In the genomic region with DNA sequence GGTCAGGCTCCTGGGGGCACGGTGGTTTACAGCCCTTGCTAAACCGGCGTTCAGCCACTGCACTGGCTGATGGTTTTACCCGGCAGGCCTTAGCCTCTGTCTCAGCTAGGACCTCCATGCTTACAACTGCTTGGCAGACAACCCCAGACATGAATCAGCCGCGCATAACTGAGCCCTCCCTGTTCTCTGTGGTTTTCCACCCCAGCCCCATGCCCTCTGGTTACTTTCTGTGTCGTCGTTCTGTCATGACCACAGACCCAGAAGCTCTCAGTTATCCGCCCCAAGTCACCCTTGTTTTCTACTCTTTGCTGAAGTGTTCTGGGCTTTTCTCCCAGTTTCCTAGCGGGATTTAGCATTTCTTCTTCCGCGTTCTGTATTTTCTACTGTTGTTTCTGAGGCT, we compare ENCODE assay signal across 9 mouse cellular contexts. TPM values are rescaled to one million over a fixed set of nuclear protein-coding genes. Genes with fewer than 3 reads are reported as not detected.
DNase-seq lines count a peak whose midpoint lies in the region; ATAC-seq lines count a peak whose summit lies in the region.
"Had no signal": no experiment of that assay in that cellular context is flagged by ENCODE, and none has a peak within 500 bp of the region (broad histone marks: within the 10 kb centered on the region; RNA-seq: fewer than 3 reads in every experiment).

No protein-coding gene starts in this region.

- no peaks in the 10 kb centered on the region for H3K9me3 ChIP-seq in hindbrain, embryonic 14.5 days (ENCODE audit: control insufficient read depth, low read length)
- no peaks in the 10 kb centered on the region for H3K9me3 ChIP-seq in hindbrain, embryonic 12.5 days (replicated peaks)

- no peak overlapping the region for H3K27ac ChIP-seq in hindbrain, embryonic 14.5 days
- H3K27ac ChIP-seq in hindbrain, embryonic 12.5 days = no peak overlapping the region

- no peak for DNase-seq in hindbrain, embryonic 14.5 days (ENCODE audit: low spot score)
- peak; percentile 9 for DNase-seq in A20 (ENCODE audit: low read depth, low spot score)
- peak; percentile 77 for DNase-seq in adipocyte (ENCODE audit: low spot score)
- DNase-seq in kidney, postnatal 10 days = peak; percentile 69
- DNase-seq in cerebellum, adult 9-11 months = no peak
- no peak for DNase-seq in c-Kit-positive CD71-positive TER-119-positive erythroid progenitor cells, embryonic 14.5 days (ENCODE audit: low spot score)
- DNase-seq: cerebellum, postnatal 25 days had no signal

- H3K4me3 ChIP-seq in hindbrain, embryonic 14.5 days (replicated peaks; ENCODE audit: low read length) = no peak overlapping the region
- no peak overlapping the region for H3K4me3 ChIP-seq in hindbrain, embryonic 12.5 days

- H3K9ac ChIP-seq in hindbrain, embryonic 14.5 days = no peak overlapping the region
- H3K9ac ChIP-seq in hindbrain, embryonic 12.5 days = no peak overlapping the region

- H3K4me1 ChIP-seq in hindbrain, embryonic 14.5 days (replicated peaks; ENCODE audit: control insufficient read depth, insufficient read depth, low read length) = no peaks in the 10 kb centered on the region
- no peaks in the 10 kb centered on the region for H3K4me1 ChIP-seq in hindbrain, embryonic 12.5 days

- H3K4me2 ChIP-seq in hindbrain, embryonic 14.5 days (replicated peaks) = no peak overlapping the region
- no peak overlapping the region for H3K4me2 ChIP-seq in hindbrain, embryonic 12.5 days (replicated peaks)

- no peaks in the 10 kb centered on the region for H3K27me3 ChIP-seq in hindbrain, embryonic 14.5 days (ENCODE audit: control insufficient read depth, insufficient read depth, low read length)
- no peaks in the 10 kb centered on the region for H3K27me3 ChIP-seq in hindbrain, embryonic 12.5 days

- WGBS in hindbrain, embryonic 14.5 days = 55% methylated on average over 12 of the region's 12 CpGs
- WGBS in hindbrain, embryonic 12.5 days = 59% methylated on average over 12 of the region's 12 CpGs

- ATAC-seq in hindbrain, embryonic 14.5 days (ENCODE audit: low FRiP score) = 0 out of 2 replicates have a peak, but pooled peaks have one; percentile 24
- no peak for ATAC-seq in hindbrain, embryonic 12.5 days (ENCODE audit: low FRiP score)
- ATAC-seq in cerebellum, adult (ENCODE audit: insufficient number of reproducible peaks, low FRiP score, low TSS enrichment) = no peak

- no peaks in the 10 kb centered on the region for H3K36me3 ChIP-seq in hindbrain, embryonic 14.5 days (replicated peaks; ENCODE audit: control insufficient read depth, insufficient read depth)
- H3K36me3 ChIP-seq in hindbrain, embryonic 12.5 days = no peaks in the 10 kb centered on the region

RNA-seq across cellular contexts. Expression of a gene that starts 40.2 kb away (rescaled TPM):
- polyA plus RNA-seq in hindbrain, embryonic 14.5 days (2014; fragmentation: Nextera tagmentation; extraction: Ambion mirVana) = 70.5 and 80.4 TPM in 2 replicates
- 32.2 and 33.7 TPM in 2 replicates for polyA plus RNA-seq in hindbrain, embryonic 12.5 days (2016; fragmentation: Nextera tagmentation; extraction: Ambion mirVana)

RNA-seq across cellular contexts. Expression of a gene that starts 57.7 kb away (rescaled TPM):
- 57.5 and 67.8 TPM in 2 replicates for polyA plus RNA-seq in hindbrain, embryonic 14.5 days (2014; fragmentation: Nextera tagmentation; extraction: Ambion mirVana)
- 80.1 and 87.0 TPM in 2 replicates for polyA plus RNA-seq in hindbrain, embryonic 12.5 days (2016; fragmentation: Nextera tagmentation; extraction: Ambion mirVana)

RNA-seq across cellular contexts. Expression of a gene that starts 57.8 kb away (rescaled TPM):
- polyA plus RNA-seq in hindbrain, embryonic 14.5 days (2014; fragmentation: Nextera tagmentation; extraction: Ambion mirVana) = 32.1 and 37.3 TPM in 2 replicates
- 32.8 and 35.5 TPM in 2 replicates for polyA plus RNA-seq in hindbrain, embryonic 12.5 days (2016; fragmentation: Nextera tagmentation; extraction: Ambion mirVana)

Comparison
In these comparisons a context has a peak if more than half of its experiments do, and no peak if none do; other contexts are left out.
1. DNase-seq: peak in A20 (single experiment), adipocyte (single experiment) and kidney, postnatal 10 days (single experiment); none in hindbrain, embryonic 14.5 days (single experiment), cerebellum, adult 9-11 months (single experiment) and c-Kit-positive CD71-positive TER-119-positive erythroid progenitor cells, embryonic 14.5 days (single experiment).